Mouse (Mus musculus) lung, embryonic 14.5 days (tissue): ENCODE data around the gene Rho. TPM values are rescaled to one million over a fixed set of nuclear protein-coding genes. Genes with fewer than 3 reads are reported as not detected.

Experiments
- ATAC-seq: fragments of 200-750 bp; cut with Nextera tagmentation; 2 replicates; pipeline ENCODE4 v1.8.0; 2017; ENCODE audit warnings: mild to moderate bottlenecking, moderate TSS enrichment, moderate library complexity; ENCODE audit not compliant: insufficient read depth
- DNase-seq: peaks from one replicate; pipeline ENCODE4 v3.0.0-alpha.2; 2015
- H3K27ac ChIP-seq: fragments of 300-500 bp; sonication (generic); 2 replicates; pipeline ENCODE4 v1.5.1; 2014; ENCODE audit warnings: low read depth, mild to moderate bottlenecking, moderate library complexity
- H3K27me3 ChIP-seq: fragments of 300-500 bp; sonication (generic); 2 replicates; pipeline ENCODE4 v1.6.1; 2014; ENCODE audit warnings: low read length, control low read depth; ENCODE audit not compliant: insufficient read depth
- H3K36me3 ChIP-seq: fragments of 300-500 bp; sonication (generic); 2 replicates; pipeline ENCODE4 v1.6.1; 2014; ENCODE audit warnings: control low read depth; ENCODE audit not compliant: insufficient read depth
- H3K4me1 ChIP-seq: fragments of 300-500 bp; sonication (generic); 2 replicates; pipeline ENCODE4 v1.6.1; 2014; ENCODE audit warnings: antibody characterized with exemption, control low read depth; ENCODE audit not compliant: insufficient read depth
- H3K4me2 ChIP-seq: fragments of 300-500 bp; sonication (generic); 2 replicates; pipeline ENCODE4 v1.6.1; 2014; ENCODE audit warnings: mild to moderate bottlenecking
- H3K4me3 ChIP-seq: fragments of 300-500 bp; sonication (generic); 2 replicates; pipeline ENCODE4 v1.5.1; 2014; ENCODE audit warnings: low read depth, low read length
- H3K9ac ChIP-seq: fragments of 300-500 bp; sonication (generic); 2 replicates; pipeline ENCODE4 v1.6.1; 2014
- H3K9me3 ChIP-seq: fragments of 300-500 bp; sonication (generic); 2 replicates; pipeline ENCODE4 v1.6.1; 2016; ENCODE audit warnings: low read depth, low read length, control low read depth
- CTCF ChIP-seq: IDR thresholded peaks from 2 replicates; pipeline ENCODE4 v1.5.1; 2016; ENCODE audit warnings: antibody characterized with exemption, low read depth
- WGBS: fragments of 180-500 bp; shearing (Covaris S2); extraction: QIAGEN DNeasy Blood & Tissue Kit; methylation state at CpG from one replicate; pipeline ENCODE4 v1.1.7; 2014; 5-methylcytosine and 5-hydroxymethylcytosine counted together
- polyA plus RNA-seq: library from polyadenylated mRNA; unstranded; fragments of >200 nt; fragmentation: Nextera tagmentation; extraction: Ambion mirVana; gene quantifications from 2 replicates; pipeline ENCODE4 v1.2.1, GENCODE M21; 2014

Rho gene
- polyA plus RNA-seq, 1 experiment from 2014 or later = 0.18 TPM

DNA sequence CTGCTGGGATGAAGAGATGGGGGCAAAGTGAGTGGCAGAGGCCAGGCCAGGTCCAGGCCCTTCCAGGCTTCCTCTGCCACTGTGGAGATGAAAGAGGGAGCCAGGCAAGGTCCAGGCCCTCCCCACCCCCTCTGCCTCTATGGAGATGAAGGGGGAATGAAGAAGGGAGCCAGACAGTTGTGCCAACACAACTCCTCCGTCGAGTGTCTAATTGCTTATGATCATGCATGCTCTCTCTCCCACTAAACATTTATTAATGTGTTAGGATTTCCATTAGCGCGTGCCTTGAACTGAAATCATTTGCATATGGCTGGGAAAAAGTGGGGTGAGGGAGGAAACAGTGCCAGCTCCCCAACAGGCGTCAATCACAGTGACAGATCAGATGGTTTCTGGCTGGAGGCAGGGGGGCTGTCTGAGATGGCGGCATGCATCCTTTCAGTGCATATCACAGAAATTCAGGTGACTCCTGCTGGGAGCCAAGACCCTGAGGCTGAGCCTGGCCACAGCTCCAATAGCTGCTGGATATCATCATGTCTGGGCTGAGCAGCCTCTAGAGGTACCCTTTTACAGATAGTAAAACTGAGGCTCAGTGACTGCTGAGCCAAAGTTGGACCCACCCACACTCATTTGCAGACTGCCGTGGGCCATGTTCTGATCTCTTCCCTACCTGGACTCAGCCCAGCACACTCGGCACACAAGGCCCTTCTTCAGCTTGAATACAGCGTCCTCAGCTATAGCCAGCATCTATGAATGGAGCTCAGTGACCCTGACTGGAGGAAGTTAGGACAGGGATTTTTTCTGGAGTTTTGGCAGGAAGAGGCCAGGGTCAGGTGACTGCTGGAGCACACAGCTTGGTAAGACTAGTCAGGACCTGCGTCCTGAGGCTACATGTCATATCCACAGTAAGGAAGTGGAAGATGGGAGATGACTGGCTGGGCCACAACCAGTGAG lies 4.0 kb upstream of the Rho start:
- Histone ChIP-seq H3K9ac (no peak overlapping the region), H3K4me1 (peaks cover 12% of the 10 kb centered on the region), H3K27me3 (no peaks in the 10 kb centered on the region), H3K4me2 (no peak overlapping the region), H3K27ac (no peak overlapping the region), H3K4me3 (no peak overlapping the region), H3K9me3 (no peaks in the 10 kb centered on the region), H3K36me3 (no peaks in the 10 kb centered on the region)
- ATAC-seq (no peak), DNase-seq (no peak)
- WGBS = 82% methylated on average over 10 of the region's 10 CpGs
- TF ChIP-seq CTCF = no peak

GRCm38 (mm10) chr6:115930018-115930417 lies 1.5 kb upstream of the Rho start:
- H3K9ac ChIP-seq = no peak overlapping the region
- no peaks in the 10 kb centered on the region for H3K27me3 ChIP-seq
- no peak overlapping the region for H3K4me2 ChIP-seq
- H3K27ac ChIP-seq = no peak overlapping the region
- H3K4me1 ChIP-seq = peaks cover 4% of the 10 kb centered on the region
- H3K9me3 ChIP-seq = no peaks in the 10 kb centered on the region
- H3K4me3 ChIP-seq = no peak overlapping the region
- TF ChIP-seq CTCF = no peak
- no peaks in the 10 kb centered on the region for H3K36me3 ChIP-seq
- 28% methylated on average over 5 of the region's 5 CpGs for WGBS
- DNase-seq (peak; percentile 57), ATAC-seq (peak; percentile 59; the same call in 1 of the 2 replicates)

DNA sequence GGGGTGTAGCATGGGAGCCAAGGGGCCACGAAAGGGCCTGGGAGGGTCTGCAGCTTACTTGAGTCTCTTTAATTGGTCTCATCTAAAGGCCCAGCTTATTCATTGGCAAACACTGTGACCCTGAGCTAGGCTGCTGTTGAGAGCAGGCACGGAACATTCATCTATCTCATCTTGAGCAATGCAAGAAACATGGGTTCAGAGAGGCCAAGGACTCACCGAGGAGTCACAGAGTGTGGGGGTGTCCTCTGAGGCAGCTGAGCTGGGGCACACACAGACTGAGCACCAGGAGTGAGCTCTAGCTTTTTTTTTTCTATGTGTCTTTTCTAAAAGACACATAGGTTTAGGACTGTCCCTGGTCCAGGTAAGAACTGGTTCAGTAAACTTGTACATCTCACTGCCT lies 843 bp downstream of the Rho start:
- Histone ChIP-seq H3K9ac (no peak overlapping the region), H3K36me3 (no peaks in the 10 kb centered on the region), H3K27me3 (no peaks in the 10 kb centered on the region), H3K4me2 (no peak overlapping the region), H3K4me3 (no peak overlapping the region), H3K27ac (no peak overlapping the region), H3K4me1 (0 out of 2 replicates have a peak, but pooled peaks cover 3% of the 10 kb centered on the region), H3K9me3 (no peaks in the 10 kb centered on the region)
- 81% methylated on average over 3 of the region's 3 CpGs for WGBS
- ATAC-seq (no peak), DNase-seq (no peak)
- TF ChIP-seq CTCF = no peak

DNA sequence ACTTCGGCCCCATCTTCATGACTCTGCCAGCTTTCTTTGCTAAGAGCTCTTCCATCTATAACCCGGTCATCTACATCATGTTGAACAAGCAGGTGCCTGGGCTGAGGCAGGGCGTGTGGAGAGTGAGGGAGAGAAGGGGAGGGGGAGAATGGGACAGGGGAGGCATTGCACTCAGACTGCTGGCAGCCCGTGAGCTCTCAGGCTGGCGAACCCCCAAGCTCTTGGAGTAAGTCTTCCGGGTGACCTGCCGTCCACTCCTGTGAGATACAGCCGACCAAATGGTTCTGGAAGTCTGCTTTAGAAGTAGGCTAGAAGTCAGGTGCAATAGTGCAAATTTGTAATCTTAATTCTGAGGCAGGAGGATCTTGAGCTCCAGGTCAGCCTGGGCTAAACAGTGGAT lies 4.0 kb downstream of the Rho start:
- ATAC-seq (no peak), DNase-seq (no peak)
- Histone ChIP-seq H3K4me2 (no peak overlapping the region), H3K4me1 (no peaks in the 10 kb centered on the region), H3K36me3 (no peaks in the 10 kb centered on the region), H3K27ac (no peak overlapping the region), H3K27me3 (no peaks in the 10 kb centered on the region), H3K9me3 (no peaks in the 10 kb centered on the region), H3K9ac (no peak overlapping the region), H3K4me3 (no peak overlapping the region)
- no peak for TF ChIP-seq CTCF
- 75% methylated on average over 8 of the region's 8 CpGs for WGBS

DNA sequence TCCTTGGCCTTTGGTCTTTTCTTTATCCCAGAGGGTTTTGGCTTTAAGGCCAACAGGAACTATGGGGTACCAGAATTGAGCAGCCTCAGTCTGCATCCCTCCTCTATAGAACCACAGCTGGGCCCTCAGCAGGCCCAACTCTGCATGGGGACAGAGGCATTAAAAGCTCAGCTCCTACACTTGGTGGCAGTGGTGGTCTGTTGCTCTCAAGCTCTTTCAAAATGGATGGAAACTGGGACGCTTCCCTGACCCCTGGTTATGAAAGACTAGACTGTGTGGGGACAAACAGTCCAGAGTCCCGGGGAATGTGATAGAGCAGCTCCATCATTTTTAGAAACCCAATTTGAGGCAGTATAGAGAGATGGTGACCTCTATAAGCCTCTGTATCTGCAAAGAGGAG lies 6.5 kb downstream of the Rho start:
- Histone ChIP-seq H3K27me3 (no peaks in the 10 kb centered on the region), H3K9ac (no peak overlapping the region), H3K4me1 (no peaks in the 10 kb centered on the region), H3K4me3 (no peak overlapping the region), H3K4me2 (no peak overlapping the region), H3K36me3 (no peaks in the 10 kb centered on the region), H3K9me3 (no peaks in the 10 kb centered on the region), H3K27ac (no peak overlapping the region)
- 79% methylated on average over 2 of the region's 2 CpGs for WGBS
- no peak for ATAC-seq
- no peak for DNase-seq
- no peak for TF ChIP-seq CTCF

GRCm38 (mm10) chr6:115938798-115939197 lies 7.2 kb downstream of the Rho start:
- Histone ChIP-seq H3K27ac (no peak overlapping the region), H3K9ac (no peak overlapping the region), H3K36me3 (no peaks in the 10 kb centered on the region), H3K27me3 (no peaks in the 10 kb centered on the region), H3K9me3 (no peaks in the 10 kb centered on the region), H3K4me3 (no peak overlapping the region), H3K4me1 (peaks cover 7% of the 10 kb centered on the region; the same call in 1 of the 2 replicates), H3K4me2 (no peak overlapping the region)
- no peak for TF ChIP-seq CTCF
- WGBS = 50% methylated on average over 1 of the region's 1 CpGs
- DNase-seq (no peak), ATAC-seq (no peak)

GRCm38 (mm10) chr6:115940603-115941002 lies 9.1 kb downstream of the Rho start:
- H3K36me3 ChIP-seq = no peaks in the 10 kb centered on the region
- TF ChIP-seq CTCF = no peak
- peaks cover 10% of the 10 kb centered on the region; the same call in 1 of the 2 replicates for H3K4me1 ChIP-seq
- no peak overlapping the region for H3K27ac ChIP-seq
- no peak overlapping the region for H3K4me2 ChIP-seq
- no peak overlapping the region for H3K4me3 ChIP-seq
- DNase-seq (no peak), ATAC-seq (no peak)
- no peaks in the 10 kb centered on the region for H3K9me3 ChIP-seq
- H3K27me3 ChIP-seq = no peaks in the 10 kb centered on the region
- whole genome bisulfite sequencing = 57% methylated on average over 1 of the region's 1 CpGs
- H3K9ac ChIP-seq = no peak overlapping the region
